Mouse (Mus musculus) olfactory bulb, adult 2 months (tissue): Measurements from ENCODE around the gene Prss16.

Experiments
- CTCF ChIP-seq: fragments of 200-500 bp; IDR thresholded peaks from 2 replicates; pipeline ENCODE4 v1.5.1; 2012; ENCODE audit warnings: low read depth, mild to moderate bottlenecking, low read length, moderate library complexity; ENCODE audit not compliant: insufficient read depth
- POLR2A ChIP-seq: fragments of 200-500 bp; IDR thresholded peaks from 2 replicates; pipeline ENCODE4 v1.6.1; 2012; ENCODE audit warnings: mild to moderate bottlenecking, low read depth, low read length, moderate library complexity; ENCODE audit not compliant: insufficient read depth

DNA sequence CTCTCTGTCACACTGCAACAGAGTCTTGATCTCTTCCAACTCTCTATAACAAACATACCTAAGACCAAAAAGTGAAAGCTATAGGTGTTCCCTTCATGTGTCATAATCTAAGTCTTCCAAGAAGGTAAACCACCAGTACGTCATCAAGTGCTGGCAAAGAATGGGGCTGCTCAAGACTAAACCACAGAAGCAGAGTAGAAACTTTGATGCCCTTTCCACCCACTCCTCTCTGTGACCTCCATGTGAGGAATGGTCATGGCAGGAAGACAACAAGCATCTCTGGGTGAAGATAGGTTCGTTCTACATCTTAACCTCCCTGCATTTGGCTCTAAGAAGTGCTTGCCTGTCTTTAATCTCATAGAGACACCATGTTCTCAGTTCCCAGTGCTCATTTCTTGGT is 25.1 kb downstream of the Prss16 start:
- no peak for TF ChIP-seq POLR2A
- TF ChIP-seq CTCF, result no peak
